Mouse (Mus musculus): ENCODE results near the gene Sf3a2.
A peak's percentile ranks its signal among the peaks of the same experiment; 100 is the strongest.

DNA sequence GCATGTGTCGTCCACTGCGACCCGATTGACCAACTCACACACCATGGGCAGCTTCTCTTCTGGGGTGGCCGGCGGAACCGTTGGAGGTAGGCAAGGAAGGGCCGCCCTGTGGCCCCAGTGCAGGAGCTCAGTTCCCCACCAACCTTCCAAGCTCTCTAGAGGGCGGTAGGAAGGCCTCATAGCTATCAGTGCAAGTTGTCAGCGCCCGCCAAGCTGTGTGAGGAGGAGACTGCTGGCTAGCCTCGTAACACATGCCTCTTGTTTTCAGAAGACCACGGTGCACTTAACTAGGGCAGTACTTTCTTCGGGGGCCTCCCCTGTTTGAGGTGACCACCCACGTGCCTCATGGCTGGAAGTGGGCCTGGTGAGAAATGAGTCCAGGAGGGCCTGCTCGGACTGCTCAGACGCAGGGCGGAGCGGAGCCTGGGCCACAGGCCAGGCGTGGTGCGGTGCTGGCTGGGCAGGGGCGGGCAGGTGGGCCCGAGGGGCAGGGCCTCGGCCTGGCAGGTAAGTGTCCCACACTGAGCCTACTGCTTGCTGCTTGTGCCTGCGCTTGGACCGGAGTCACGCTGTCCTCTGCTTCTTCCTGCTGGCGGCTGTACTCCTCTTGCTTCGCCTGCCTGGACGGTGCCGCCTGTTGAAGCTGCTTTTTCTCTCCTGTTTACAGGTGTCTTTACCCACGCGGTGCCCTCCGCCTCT lies 6.4 kb upstream of the Sf3a2 start:
- no peak for TF ChIP-seq POLR2A (IDR thresholded peaks at IDR 0.05; ENCODE audit: insufficient read length, low read depth)
- TF ChIP-seq MAX (IDR thresholded peaks at IDR 0.05; ENCODE audit: low read depth), result no peak
- no peak for TF ChIP-seq TCF3 (IDR thresholded peaks at IDR 0.05; ENCODE audit: insufficient read length, low read depth)
- no peak for TF ChIP-seq TCF12 (IDR thresholded peaks at IDR 0.05; ENCODE audit: insufficient read depth, poor library complexity, severe bottlenecking)
- no peak for TF ChIP-seq USF1 (IDR thresholded peaks at IDR 0.05; ENCODE audit: low read depth)
- TF ChIP-seq POLR2AphosphoS2 (IDR thresholded peaks at IDR 0.05; ENCODE audit: insufficient read length, low read depth), result peak; percentile 79
- TF ChIP-seq CEBPB (IDR thresholded peaks at IDR 0.05; ENCODE audit: insufficient read depth, poor library complexity, severe bottlenecking), result no peak
- no peak for TF ChIP-seq MYOD1 (IDR thresholded peaks at IDR 0.05; ENCODE audit: control insufficient read depth in 1 of 3, insufficient read length in 2 of 3, low read depth in 2 of 3)
- no peak for TF ChIP-seq MYOG (IDR thresholded peaks at IDR 0.05; ENCODE audit: control insufficient read depth in 1 of 3, insufficient read depth in 1 of 3, insufficient read length in 2 of 3, low read depth in 2 of 3)
- no peak for TF ChIP-seq SRF (IDR thresholded peaks at IDR 0.05; ENCODE audit: control insufficient read depth, insufficient read length, low read depth)
- no peak for TF ChIP-seq E2F4 (IDR thresholded peaks at IDR 0.05; ENCODE audit: insufficient read depth)
